ENCODE assay signal across 19 mouse cellular contexts in genomic region chr4:10155705-10156390, GRCm38 (mm10).
DNase-seq lines count a peak whose midpoint lies in the region; ATAC-seq and TF ChIP-seq lines count a peak whose summit lies in the region.
"Had no signal": no experiment of that assay in that cellular context is flagged by ENCODE, and none has a peak within 500 bp of the region (broad histone marks: within the 10 kb centered on the region; RNA-seq: fewer than 3 reads in every experiment).

No protein-coding gene starts in this region.

- DNase-seq in limb, embryonic 10.5 days (ENCODE audit: low spot score): no peak
- peak; percentile 24 for DNase-seq in limb, embryonic 14.5 days (ENCODE audit: low spot score)
- no peak for DNase-seq in ovary, postnatal 14 days (ENCODE audit: low spot score)
- DNase-seq: adrenal gland, adult 2 months; adrenal gland, postnatal 10 days; adrenal gland, postnatal 25 days; cerebellum, adult 11 months; cerebellum, adult 18-20 months; cerebellum, adult 8-10 months; cerebellum, adult 9-11 months; cerebellum, postnatal 14 days; cerebellum, postnatal 36 days; forebrain, postnatal 0 days had no signal

- no peak overlapping the region for H3K27ac ChIP-seq in limb, embryonic 12.5 days
- H3K27ac ChIP-seq in limb, embryonic 10.5 days: no peak overlapping the region
- H3K27ac ChIP-seq in limb, embryonic 13.5 days: no peak overlapping the region
- H3K27ac ChIP-seq in limb, embryonic 14.5 days (replicated peaks; ENCODE audit: low read depth, low read length): no peak overlapping the region
- H3K27ac ChIP-seq: embryonic facial prominence, embryonic 10.5 days; embryonic facial prominence, embryonic 12.5 days; forebrain, embryonic 13.5 days; forebrain, embryonic 15.5 days had no signal

- no peak overlapping the region for H3K4me2 ChIP-seq in limb, embryonic 12.5 days
- no peak overlapping the region for H3K4me2 ChIP-seq in limb, embryonic 13.5 days (replicated peaks)
- no peak overlapping the region for H3K4me2 ChIP-seq in limb, embryonic 14.5 days (replicated peaks; ENCODE audit: low read depth, low read length, severe bottlenecking)
- H3K4me2 ChIP-seq: embryonic facial prominence, embryonic 12.5 days; forebrain, embryonic 13.5 days; forebrain, embryonic 15.5 days had no signal

- peaks cover 7% of the 10 kb centered on the region; the same call in 1 of the 2 replicates for H3K27me3 ChIP-seq in limb, embryonic 12.5 days
- no peaks in the 10 kb centered on the region for H3K27me3 ChIP-seq in limb, embryonic 10.5 days (ENCODE audit: low read depth, poor library complexity, severe bottlenecking)
- peaks cover 38% of the 10 kb centered on the region for H3K27me3 ChIP-seq in limb, embryonic 13.5 days
- H3K27me3 ChIP-seq in limb, embryonic 14.5 days (ENCODE audit: control insufficient read depth, insufficient read depth, low read length): no peaks in the 10 kb centered on the region
- H3K27me3 ChIP-seq: embryonic facial prominence, embryonic 12.5 days; forebrain, embryonic 13.5 days; forebrain, embryonic 15.5 days had no signal

- no peaks in the 10 kb centered on the region for H3K9me3 ChIP-seq in limb, embryonic 12.5 days
- H3K9me3 ChIP-seq in limb, embryonic 10.5 days (replicated peaks): no peaks in the 10 kb centered on the region
- H3K9me3 ChIP-seq in limb, embryonic 13.5 days: no peaks in the 10 kb centered on the region
- no peaks in the 10 kb centered on the region for H3K9me3 ChIP-seq in limb, embryonic 14.5 days (ENCODE audit: control insufficient read depth, low read length)
- H3K9me3 ChIP-seq: embryonic facial prominence, embryonic 10.5 days; embryonic facial prominence, embryonic 12.5 days; forebrain, embryonic 13.5 days; forebrain, embryonic 15.5 days had no signal

- H3K4me1 ChIP-seq in limb, embryonic 12.5 days (replicated peaks): no peaks in the 10 kb centered on the region
- no peaks in the 10 kb centered on the region for H3K4me1 ChIP-seq in limb, embryonic 10.5 days
- no peaks in the 10 kb centered on the region for H3K4me1 ChIP-seq in limb, embryonic 13.5 days
- no peaks in the 10 kb centered on the region for H3K4me1 ChIP-seq in limb, embryonic 14.5 days (ENCODE audit: control insufficient read depth, insufficient read depth, low read length)
- H3K4me1 ChIP-seq: embryonic facial prominence, embryonic 10.5 days; embryonic facial prominence, embryonic 12.5 days; forebrain, embryonic 13.5 days; forebrain, embryonic 15.5 days had no signal

- H3K9ac ChIP-seq in limb, embryonic 12.5 days (replicated peaks): no peak overlapping the region
- no peak overlapping the region for H3K9ac ChIP-seq in limb, embryonic 13.5 days
- no peak overlapping the region for H3K9ac ChIP-seq in limb, embryonic 14.5 days (ENCODE audit: low read depth, low read length, severe bottlenecking)
- H3K9ac ChIP-seq: embryonic facial prominence, embryonic 12.5 days; forebrain, embryonic 13.5 days; forebrain, embryonic 15.5 days; forebrain, postnatal 0 days had no signal

- no peaks in the 10 kb centered on the region for H3K36me3 ChIP-seq in limb, embryonic 12.5 days
- H3K36me3 ChIP-seq in limb, embryonic 10.5 days: no peaks in the 10 kb centered on the region
- no peaks in the 10 kb centered on the region for H3K36me3 ChIP-seq in limb, embryonic 13.5 days
- no peaks in the 10 kb centered on the region for H3K36me3 ChIP-seq in limb, embryonic 14.5 days (ENCODE audit: control insufficient read depth, insufficient read depth, low read length)
- H3K36me3 ChIP-seq: embryonic facial prominence, embryonic 10.5 days; embryonic facial prominence, embryonic 12.5 days; forebrain, embryonic 15.5 days had no signal

- no peak for TF ChIP-seq POLR2A in limb, embryonic 14.5 days (IDR thresholded peaks at IDR 0.05; ENCODE audit: borderline replicate concordance, extremely low read depth, insufficient read depth, insufficient read length)

- peak; percentile 52; the same call in 1 of the 2 replicates for ATAC-seq in limb, embryonic 12.5 days (ENCODE audit: insufficient number of reproducible peaks, insufficient read depth, low FRiP score, low TSS enrichment, low read depth)
- peak; percentile 61; the same call in 1 of the 2 replicates for ATAC-seq in limb, embryonic 13.5 days (ENCODE audit: low FRiP score, low read depth)
- ATAC-seq in limb, embryonic 14.5 days (ENCODE audit: low FRiP score, low read depth): 0 out of 2 replicates have a peak, but pooled peaks have one; percentile 26
- ATAC-seq: forebrain, embryonic 13.5 days; forebrain, embryonic 15.5 days; forebrain, postnatal 0 days had no signal

- no peak overlapping the region for H3K4me3 ChIP-seq in limb, embryonic 12.5 days (replicated peaks)
- no peak overlapping the region for H3K4me3 ChIP-seq in limb, embryonic 10.5 days
- no peak overlapping the region for H3K4me3 ChIP-seq in limb, embryonic 13.5 days
- H3K4me3 ChIP-seq in limb, embryonic 14.5 days (replicated peaks; ENCODE audit: low read length): no peak overlapping the region
- H3K4me3 ChIP-seq: embryonic facial prominence, embryonic 10.5 days; embryonic facial prominence, embryonic 12.5 days; forebrain, embryonic 13.5 days; forebrain, embryonic 15.5 days had no signal

- 77% methylated on average over 5 of the region's 5 CpGs for WGBS in limb, embryonic 12.5 days
- whole genome bisulfite sequencing in limb, embryonic 10.5 days: 90% methylated on average over 5 of the region's 5 CpGs
- WGBS in limb, embryonic 13.5 days: 62% methylated on average over 5 of the region's 5 CpGs
- WGBS in limb, embryonic 14.5 days: 65% methylated on average over 5 of the region's 5 CpGs
